Mouse (Mus musculus) liver, postnatal 0 days (tissue): ENCODE measurements around the gene Nrp2. TPM values are rescaled to one million over a fixed set of nuclear protein-coding genes. Genes with fewer than 3 reads are reported as not detected.

Source experiments
- ATAC-seq: fragments of 200-750 bp; cut with Nextera tagmentation; 2 replicates; pipeline ENCODE4 v1.8.0; 2017; ENCODE audit warnings: mild to moderate bottlenecking, moderate library complexity
- DNase-seq: peaks from one replicate; pipeline ENCODE4 v3.0.0-alpha.2; 2016
- H3K27ac ChIP-seq: fragments of 300-500 bp; sonication (generic); 2 replicates; pipeline ENCODE4 v1.5.1; 2014; ENCODE audit warnings: antibody characterized with exemption, moderate library complexity, mild to moderate bottlenecking, low read depth
- H3K27me3 ChIP-seq: fragments of 300-500 bp; sonication (generic); 2 replicates; pipeline ENCODE4 v1.6.1; 2014; ENCODE audit warnings: low read length, control low read depth, mixed read lengths; ENCODE audit not compliant: insufficient read depth
- H3K36me3 ChIP-seq: fragments of 300-500 bp; sonication (generic); replicated peaks from 2 replicates; pipeline ENCODE4 v1.6.1; 2014; ENCODE audit warnings: mild to moderate bottlenecking, control low read depth, low read length, moderate library complexity, mixed read lengths; ENCODE audit not compliant: insufficient read depth
- H3K4me1 ChIP-seq: fragments of 300-500 bp; sonication (generic); 2 replicates; pipeline ENCODE4 v1.6.1; 2014; ENCODE audit warnings: antibody characterized with exemption, mild to moderate bottlenecking, control low read depth; ENCODE audit not compliant: insufficient read depth
- H3K4me2 ChIP-seq: fragments of 300-500 bp; sonication (generic); 2 replicates; pipeline ENCODE4 v1.6.1; 2014; ENCODE audit warnings: low read depth, mild to moderate bottlenecking, low read length, moderate library complexity, mixed read lengths
- H3K4me3 ChIP-seq: fragments of 300-500 bp; sonication (generic); 2 replicates; pipeline ENCODE4 v1.5.1; 2014; ENCODE audit warnings: low read depth, low read length
- H3K9ac ChIP-seq: fragments of 300-500 bp; sonication (generic); replicated peaks from 2 replicates; pipeline ENCODE4 v1.6.1; 2014; ENCODE audit warnings: mild to moderate bottlenecking, moderate library complexity
- H3K9me3 ChIP-seq: fragments of 300-500 bp; sonication (generic); 2 replicates; pipeline ENCODE4 v1.6.1; 2016; ENCODE audit warnings: mild to moderate bottlenecking, control low read depth, low read length, mixed read lengths
- CTCF ChIP-seq: sonication (generic); IDR thresholded peaks from 2 replicates; pipeline ENCODE4 v1.5.1; 2016; ENCODE audit warnings: antibody characterized with exemption, low read depth
- EP300 ChIP-seq: IDR thresholded peaks from 2 replicates; pipeline ENCODE4 v1.6.1; 2016; ENCODE audit warnings: antibody characterized with exemption, low read depth, mild to moderate bottlenecking
- WGBS: fragments of 180-500 bp; shearing (Covaris S2); extraction: QIAGEN DNeasy Blood & Tissue Kit; methylation state at CpG from one replicate; pipeline ENCODE4 v1.1.7; 2014; ENCODE audit not compliant: insufficient replicate concordance; 5-methylcytosine and 5-hydroxymethylcytosine counted together
- polyA plus RNA-seq: library from polyadenylated mRNA; unstranded; fragments of >200 nt; fragmentation: Nextera tagmentation; extraction: Ambion mirVana; gene quantifications from 2 replicates; pipeline ENCODE4 v1.2.1, GENCODE M21; 2015

Gene Nrp2
- polyA plus RNA-seq, 1 experiment from 2014 or later: 0.96 TPM

DNA sequence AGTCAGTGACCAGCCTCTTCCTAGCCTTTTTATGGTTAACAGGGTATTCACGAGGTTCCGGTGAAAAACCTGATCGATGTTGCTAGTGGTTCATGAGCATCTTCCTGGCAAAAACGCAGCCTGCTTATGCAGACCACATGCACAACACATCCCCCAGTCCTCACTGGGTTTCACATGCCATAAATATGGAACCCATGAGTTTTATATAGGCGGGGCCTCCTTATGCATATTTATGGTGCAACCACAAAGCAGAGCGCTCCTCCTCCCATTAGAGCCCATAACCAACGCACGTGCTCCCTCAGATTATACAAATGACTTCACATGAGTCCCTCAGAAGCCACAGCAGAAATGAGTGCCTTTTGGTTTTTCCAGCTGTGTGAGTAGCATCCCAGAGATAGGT is 49.0 kb downstream of the Nrp2 start:
- H3K4me2 ChIP-seq: no peak overlapping the region
- TF ChIP-seq EP300 (no peak), CTCF (no peak)
- H3K9me3 ChIP-seq: no peaks in the 10 kb centered on the region
- no peaks in the 10 kb centered on the region for H3K36me3 ChIP-seq
- H3K9ac ChIP-seq: no peak overlapping the region
- H3K4me3 ChIP-seq: no peak overlapping the region
- ATAC-seq: no peak
- no peak for DNase-seq
- H3K4me1 ChIP-seq: no peaks in the 10 kb centered on the region
- no peaks in the 10 kb centered on the region for H3K27me3 ChIP-seq
- WGBS: 80% methylated on average over 8 of the region's 8 CpGs
- no peak overlapping the region for H3K27ac ChIP-seq

DNA sequence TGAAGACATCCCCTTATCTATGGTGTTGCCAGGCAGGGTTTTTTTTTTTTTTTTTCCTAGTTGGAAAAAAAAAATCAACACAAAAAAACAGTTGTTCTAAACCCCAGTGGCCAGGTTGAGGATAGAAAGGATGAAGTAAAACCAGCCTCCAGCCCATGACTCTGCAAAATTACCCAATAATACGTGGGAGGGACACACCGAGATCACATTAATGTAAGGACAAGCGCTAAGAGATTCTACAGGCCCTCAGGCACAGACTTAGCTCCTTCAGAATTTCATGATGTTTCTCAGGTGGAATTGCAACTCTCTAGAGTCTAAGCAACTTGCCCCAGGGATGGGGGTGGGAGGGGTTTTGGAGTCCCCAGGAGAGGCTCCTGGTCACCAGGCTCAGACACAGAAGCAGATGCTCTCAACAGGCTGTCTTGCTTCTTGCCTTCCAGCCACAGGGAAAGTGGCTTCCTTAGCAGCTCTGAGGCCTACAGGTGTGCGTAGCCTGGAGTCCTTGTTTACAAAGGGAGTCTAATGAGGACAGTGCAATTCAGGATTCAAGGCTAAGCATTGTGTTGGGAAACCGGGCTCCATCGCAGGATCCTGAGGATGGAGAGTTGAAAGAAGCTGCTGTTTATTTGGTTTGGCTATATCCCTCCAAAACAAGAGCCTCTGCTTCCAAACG is 49.7 kb downstream of the Nrp2 start:
- H3K27ac ChIP-seq: no peak overlapping the region
- no peaks in the 10 kb centered on the region for H3K27me3 ChIP-seq
- no peak for DNase-seq
- no peak for TF ChIP-seq EP300
- no peak for TF ChIP-seq CTCF
- H3K4me1 ChIP-seq: no peaks in the 10 kb centered on the region
- H3K4me2 ChIP-seq: no peak overlapping the region
- 64% methylated on average over 7 of the region's 7 CpGs for WGBS
- no peak overlapping the region for H3K9ac ChIP-seq
- no peaks in the 10 kb centered on the region for H3K9me3 ChIP-seq
- no peak overlapping the region for H3K4me3 ChIP-seq
- no peak for ATAC-seq
- H3K36me3 ChIP-seq: no peaks in the 10 kb centered on the region

DNA sequence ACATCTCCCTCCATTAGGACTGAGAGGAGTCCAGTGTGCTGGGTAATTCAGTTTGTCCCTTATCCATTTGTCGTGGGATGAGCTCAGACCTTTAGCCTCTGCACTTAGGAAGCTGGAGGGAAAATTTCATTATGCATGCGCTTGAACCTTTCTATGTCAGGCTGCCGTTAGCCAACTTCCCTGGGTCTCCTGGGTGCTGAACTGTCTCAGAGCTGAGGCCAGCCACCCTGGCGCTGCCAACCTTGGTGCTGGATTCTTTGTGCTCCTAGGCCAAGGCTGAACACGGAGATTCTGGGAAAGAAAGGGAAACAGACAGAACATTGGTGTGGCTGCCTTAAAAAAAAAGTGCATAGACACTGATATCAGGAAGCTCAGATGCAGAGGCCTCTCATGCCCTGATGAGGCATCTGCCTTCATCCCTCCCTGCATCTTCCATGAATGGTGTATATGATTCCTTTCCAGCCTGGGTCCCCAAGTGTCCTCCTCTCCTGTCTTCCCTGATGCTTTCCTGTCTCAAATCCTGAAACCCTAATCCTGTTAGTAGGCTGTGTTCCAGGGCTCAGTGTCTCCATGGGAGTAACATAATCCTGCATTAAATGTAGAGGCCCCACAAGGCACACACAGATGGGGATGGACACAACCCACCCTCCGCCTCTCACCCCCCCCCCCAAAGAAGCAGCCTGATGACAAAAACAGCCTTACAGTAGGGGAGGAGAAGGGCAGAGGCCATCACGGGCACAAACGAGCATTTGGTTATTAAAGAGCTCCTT is 51.2 kb downstream of the Nrp2 start:
- ATAC-seq (no peak), DNase-seq (no peak)
- no peaks in the 10 kb centered on the region for H3K9me3 ChIP-seq
- no peak overlapping the region for H3K4me2 ChIP-seq
- TF ChIP-seq EP300 (no peak), CTCF (no peak)
- H3K4me3 ChIP-seq: no peak overlapping the region
- H3K27ac ChIP-seq: no peak overlapping the region
- H3K9ac ChIP-seq: no peak overlapping the region
- no peaks in the 10 kb centered on the region for H3K27me3 ChIP-seq
- no peaks in the 10 kb centered on the region for H3K36me3 ChIP-seq
- WGBS: 75% methylated on average over 8 of the region's 8 CpGs
- H3K4me1 ChIP-seq: no peaks in the 10 kb centered on the region

GRCm38 (mm10) chr1:62760086-62760485 is 57.0 kb downstream of the Nrp2 start:
- H3K4me1 ChIP-seq: 0 out of 2 replicates have a peak, but pooled peaks cover 2% of the 10 kb centered on the region
- no peak overlapping the region for H3K4me3 ChIP-seq
- WGBS: 19% methylated on average over 5 of the region's 5 CpGs
- TF ChIP-seq CTCF (no peak), EP300 (no peak)
- no peaks in the 10 kb centered on the region for H3K9me3 ChIP-seq
- H3K36me3 ChIP-seq: no peaks in the 10 kb centered on the region
- no peak overlapping the region for H3K4me2 ChIP-seq
- H3K27me3 ChIP-seq: no peaks in the 10 kb centered on the region
- no peak overlapping the region for H3K27ac ChIP-seq
- 0 out of 2 replicates have a peak, but pooled peaks have one; percentile 25 for ATAC-seq
- H3K9ac ChIP-seq: no peak overlapping the region
- no peak for DNase-seq

DNA sequence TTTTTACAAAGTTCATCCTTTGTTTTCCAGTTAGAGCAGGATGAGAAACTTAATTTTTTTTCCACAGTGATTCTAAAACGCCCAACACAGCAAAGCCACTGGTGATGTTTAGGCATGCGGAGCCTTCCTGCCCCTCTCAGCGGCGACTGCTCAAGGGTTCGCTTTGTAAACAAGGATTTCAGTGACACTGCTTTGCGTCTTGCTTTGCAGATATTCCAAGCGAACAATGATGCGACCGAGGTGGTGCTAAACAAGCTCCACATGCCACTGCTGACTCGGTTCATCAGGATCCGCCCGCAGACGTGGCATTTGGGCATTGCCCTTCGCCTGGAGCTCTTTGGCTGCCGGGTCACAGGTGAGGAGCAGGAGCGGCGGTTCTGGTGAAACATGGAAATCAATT is 57.5 kb downstream of the Nrp2 start:
- Histone ChIP-seq H3K9me3 (no peaks in the 10 kb centered on the region), H3K27me3 (no peaks in the 10 kb centered on the region), H3K36me3 (no peaks in the 10 kb centered on the region), H3K4me2 (no peak overlapping the region), H3K4me1 (0 out of 2 replicates have a peak, but pooled peaks cover 2% of the 10 kb centered on the region), H3K4me3 (no peak overlapping the region), H3K27ac (no peak overlapping the region), H3K9ac (no peak overlapping the region)
- ATAC-seq (no peak), DNase-seq (no peak)
- TF ChIP-seq EP300 (no peak), CTCF (no peak)
- WGBS: 69% methylated on average over 17 of the region's 17 CpGs

GRCm38 (mm10) chr1:62763779-62764178 is 60.7 kb downstream of the Nrp2 start:
- no peak overlapping the region for H3K9ac ChIP-seq
- ATAC-seq (no peak), DNase-seq (no peak)
- 0 out of 2 replicates have a peak, but pooled peaks cover 2% of the 10 kb centered on the region for H3K4me1 ChIP-seq
- WGBS: 82% methylated on average over 4 of the region's 4 CpGs
- no peak overlapping the region for H3K4me3 ChIP-seq
- no peaks in the 10 kb centered on the region for H3K27me3 ChIP-seq
- no peak for TF ChIP-seq CTCF
- no peak for TF ChIP-seq EP300
- no peaks in the 10 kb centered on the region for H3K9me3 ChIP-seq
- no peaks in the 10 kb centered on the region for H3K36me3 ChIP-seq
- no peak overlapping the region for H3K4me2 ChIP-seq
- no peak overlapping the region for H3K27ac ChIP-seq
